Mouse (Mus musculus) testis, adult 2 months (tissue): ENCODE measurements around the gene Ergic1.

Experiments used
- CTCF ChIP-seq: fragments of 200-500 bp; IDR thresholded peaks from 2 replicates; pipeline ENCODE4 v1.5.1; 2012; ENCODE audit warnings: low read depth, mild to moderate bottlenecking, inconsistent platforms, low read length, moderate library complexity; ENCODE audit not compliant: control insufficient read depth, insufficient read depth, insufficient replicate concordance
- POLR2A ChIP-seq: fragments of 200-500 bp; IDR thresholded peaks from 2 replicates; pipeline ENCODE4 v1.6.1; 2012; ENCODE audit warnings: low read depth, mild to moderate bottlenecking, inconsistent platforms, low read length, moderate library complexity; ENCODE audit not compliant: control insufficient read depth

- no peak for TF ChIP-seq POLR2A
- TF ChIP-seq CTCF = no peak
Measured at GRCm38 (mm10) chr17:26569594-26570350, 8.5 kb downstream of the Ergic1 start.
